Mouse (Mus musculus): Measurements from ENCODE around the gene Farp2. TPM values are rescaled to one million over a fixed set of nuclear protein-coding genes. Genes with fewer than 3 reads are reported as not detected.

The Farp2 gene
- polyA plus RNA-seq, 1 experiment from 2014 or later, result 3.4 TPM

GRCm38 (mm10) chr1:93595916-93596315, 84.0 kb downstream of the Farp2 start:
- ATAC-seq, result no peak

DNA sequence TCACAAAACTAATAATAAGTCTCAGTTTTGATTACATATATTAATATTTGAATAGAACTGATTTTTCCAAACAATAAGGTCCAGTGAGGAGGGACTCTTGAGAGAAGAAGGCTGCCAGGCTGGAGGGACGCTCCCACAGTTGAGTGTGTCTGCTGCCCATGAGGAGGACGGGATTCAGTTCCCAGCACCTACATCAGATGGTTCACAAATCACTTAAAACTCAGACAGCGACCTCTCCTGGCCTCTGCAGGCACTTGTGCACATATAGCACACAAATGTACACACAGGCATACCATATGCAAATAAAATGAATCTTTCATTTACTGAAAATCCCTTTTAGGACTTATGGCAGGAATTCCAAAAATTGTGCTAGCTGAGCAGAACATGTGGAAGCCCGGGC, 91.0 kb downstream of the Farp2 start:
- DNase-seq (ENCODE audit: low spot score) (no peak), ATAC-seq (no peak)
- no peaks in the 10 kb centered on the region for H3K4me1 ChIP-seq (ENCODE audit: insufficient read depth, low read depth, low read length)
- no peak overlapping the region for H3K4me2 ChIP-seq (replicated peaks; ENCODE audit: low read depth, low read length)
- no peak for TF ChIP-seq EP300 (IDR thresholded peaks at IDR 0.05)
- TF ChIP-seq CTCF (IDR thresholded peaks at IDR 0.05), result no peak
- H3K4me3 ChIP-seq (ENCODE audit: low read depth, low read length), result no peak overlapping the region
- WGBS, result 63% methylated on average over 4 of the region's 4 CpGs
- no peak overlapping the region for H3K27ac ChIP-seq (ENCODE audit: low read length)
- H3K36me3 ChIP-seq (ENCODE audit: insufficient read depth, low read length), result no peaks in the 10 kb centered on the region
- H3K9me3 ChIP-seq (ENCODE audit: low read length), result no peaks in the 10 kb centered on the region
- no peak overlapping the region for H3K9ac ChIP-seq (replicated peaks; ENCODE audit: low read depth)
- H3K27me3 ChIP-seq (replicated peaks; ENCODE audit: insufficient read depth, low read length), result no peaks in the 10 kb centered on the region

More at GRCm38 (mm10) chr1:93595916-93596315, 84.0 kb downstream of the Farp2 start:
- Histone ChIP-seq H3K27me3 (replicated peaks; ENCODE audit: insufficient read depth, low read length) (no peaks in the 10 kb centered on the region), H3K4me3 (ENCODE audit: low read depth, low read length) (no peak overlapping the region), H3K27ac (ENCODE audit: low read length) (no peak overlapping the region), H3K9me3 (ENCODE audit: low read length) (no peaks in the 10 kb centered on the region), H3K4me2 (replicated peaks; ENCODE audit: low read depth, low read length) (no peak overlapping the region), H3K9ac (replicated peaks; ENCODE audit: low read depth) (no peak overlapping the region), H3K4me1 (ENCODE audit: insufficient read depth, low read depth, low read length) (no peaks in the 10 kb centered on the region), H3K36me3 (ENCODE audit: insufficient read depth, low read length) (no peaks in the 10 kb centered on the region)
- DNase-seq (ENCODE audit: low spot score), result no peak
- TF ChIP-seq EP300 (IDR thresholded peaks at IDR 0.05) (no peak), CTCF (IDR thresholded peaks at IDR 0.05) (no peak)
- 59% methylated on average over 6 of the region's 6 CpGs for WGBS

DNA sequence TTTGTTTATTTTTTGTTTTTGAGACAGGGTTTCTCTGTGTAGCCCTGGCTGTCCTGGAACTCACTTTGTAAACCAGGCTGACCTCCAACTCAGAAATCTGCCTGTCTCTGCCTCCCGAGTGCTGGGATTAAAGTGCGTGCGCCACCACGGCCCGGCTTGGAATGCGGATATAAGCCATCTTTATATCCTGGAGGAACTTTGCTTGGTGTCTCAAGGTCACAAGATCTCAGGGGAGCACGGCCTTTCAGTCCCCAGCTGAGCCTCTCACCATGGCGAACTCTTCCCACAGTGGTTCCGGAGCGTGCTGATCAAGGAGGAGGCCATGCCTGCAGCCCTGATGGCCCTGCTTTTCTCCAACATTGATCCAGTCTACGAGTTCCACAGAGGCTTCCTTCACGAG, 92.0 kb downstream of the Farp2 start:
- Histone ChIP-seq H3K36me3 (ENCODE audit: insufficient read depth, low read length) (no peaks in the 10 kb centered on the region), H3K4me1 (ENCODE audit: insufficient read depth, low read depth, low read length) (no peaks in the 10 kb centered on the region), H3K27me3 (replicated peaks; ENCODE audit: insufficient read depth, low read length) (no peaks in the 10 kb centered on the region), H3K27ac (ENCODE audit: low read length) (no peak overlapping the region), H3K4me2 (replicated peaks; ENCODE audit: low read depth, low read length) (no peak overlapping the region), H3K9me3 (ENCODE audit: low read length) (no peaks in the 10 kb centered on the region), H3K4me3 (ENCODE audit: low read depth, low read length) (no peak overlapping the region), H3K9ac (replicated peaks; ENCODE audit: low read depth) (no peak overlapping the region)
- no peak for ATAC-seq
- no peak for TF ChIP-seq EP300 (IDR thresholded peaks at IDR 0.05)
- TF ChIP-seq CTCF (IDR thresholded peaks at IDR 0.05), result no peak
- DNase-seq (ENCODE audit: low spot score), result no peak
- 91% methylated on average over 12 of the region's 12 CpGs for WGBS

- Histone ChIP-seq H3K4me1 (ENCODE audit: insufficient read depth, low read depth, low read length) (no peaks in the 10 kb centered on the region), H3K4me3 (ENCODE audit: low read depth, low read length) (no peak overlapping the region), H3K9me3 (ENCODE audit: low read length) (no peaks in the 10 kb centered on the region), H3K9ac (replicated peaks; ENCODE audit: low read depth) (no peak overlapping the region), H3K36me3 (ENCODE audit: insufficient read depth, low read length) (no peaks in the 10 kb centered on the region), H3K4me2 (replicated peaks; ENCODE audit: low read depth, low read length) (no peak overlapping the region), H3K27me3 (replicated peaks; ENCODE audit: insufficient read depth, low read length) (no peaks in the 10 kb centered on the region), H3K27ac (ENCODE audit: low read length) (no peak overlapping the region)
- ATAC-seq (no peak), DNase-seq (ENCODE audit: low spot score) (no peak)
- WGBS, result 80% methylated on average over 14 of the region's 14 CpGs
- TF ChIP-seq EP300 (IDR thresholded peaks at IDR 0.05), result no peak
- no peak for TF ChIP-seq CTCF (IDR thresholded peaks at IDR 0.05)
Measured at GRCm38 (mm10) chr1:93607090-93608083, 95.5 kb downstream of the Farp2 start.

DNA sequence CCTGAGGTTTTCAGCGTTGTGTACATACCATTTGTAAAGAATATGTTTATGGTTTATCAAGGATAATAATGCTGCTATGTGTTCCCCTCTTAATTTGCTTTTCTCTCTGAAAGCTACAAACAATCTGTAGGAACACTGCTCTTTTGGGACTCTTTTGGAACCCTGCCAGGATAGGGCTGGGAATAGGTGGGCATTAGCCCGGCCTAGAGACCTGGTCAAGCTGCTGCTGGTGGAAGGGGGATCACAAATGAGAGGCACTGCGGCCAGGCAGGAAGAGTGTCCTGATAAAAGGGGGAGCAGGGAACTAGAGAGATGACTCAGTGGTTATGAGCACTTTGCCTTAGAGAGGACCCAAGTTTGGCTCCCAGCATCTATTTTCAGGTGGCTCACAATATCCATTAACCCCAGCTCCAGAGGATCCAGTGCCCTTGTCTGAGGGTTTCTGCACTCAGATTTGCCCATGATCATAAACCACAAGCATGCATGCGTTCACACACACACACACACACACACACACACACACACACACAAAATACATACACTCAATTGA, 96.9 kb downstream of the Farp2 start:
- no peak overlapping the region for H3K4me3 ChIP-seq (ENCODE audit: low read depth, low read length)
- no peaks in the 10 kb centered on the region for H3K4me1 ChIP-seq (ENCODE audit: insufficient read depth, low read depth, low read length)
- no peaks in the 10 kb centered on the region for H3K27me3 ChIP-seq (replicated peaks; ENCODE audit: insufficient read depth, low read length)
- H3K4me2 ChIP-seq (replicated peaks; ENCODE audit: low read depth, low read length), result no peak overlapping the region
- H3K9me3 ChIP-seq (ENCODE audit: low read length), result no peaks in the 10 kb centered on the region
- no peak overlapping the region for H3K9ac ChIP-seq (replicated peaks; ENCODE audit: low read depth)
- H3K36me3 ChIP-seq (ENCODE audit: insufficient read depth, low read length), result no peaks in the 10 kb centered on the region
- WGBS, result 77% methylated on average over 4 of the region's 4 CpGs
- no peak overlapping the region for H3K27ac ChIP-seq (ENCODE audit: low read length)
- TF ChIP-seq CTCF (IDR thresholded peaks at IDR 0.05) (no peak), EP300 (IDR thresholded peaks at IDR 0.05) (no peak)
- DNase-seq (ENCODE audit: low spot score) (no peak), ATAC-seq (no peak)

DNA sequence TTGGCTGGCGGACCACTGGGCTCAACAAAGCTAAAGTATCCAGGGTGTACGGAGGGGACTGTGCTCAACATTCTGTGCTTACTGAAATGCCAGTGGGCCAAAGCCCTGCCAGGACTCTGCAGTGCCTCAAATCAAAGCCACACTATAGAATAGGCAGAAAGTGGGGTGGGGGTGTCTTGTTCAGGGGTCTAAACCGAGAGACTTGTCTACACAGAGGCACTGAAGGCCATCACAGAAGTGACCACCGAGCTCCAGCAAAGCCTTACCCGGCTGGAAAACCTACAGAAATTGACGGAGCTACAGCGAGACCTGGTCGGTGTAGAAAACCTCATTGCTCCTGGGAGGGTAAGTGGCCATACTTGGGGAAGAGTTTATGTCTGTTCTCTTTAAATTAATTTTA, 97.9 kb downstream of the Farp2 start:
- H3K9me3 ChIP-seq (ENCODE audit: low read length), result no peaks in the 10 kb centered on the region
- H3K9ac ChIP-seq (replicated peaks; ENCODE audit: low read depth), result no peak overlapping the region
- no peak overlapping the region for H3K27ac ChIP-seq (ENCODE audit: low read length)
- H3K4me2 ChIP-seq (replicated peaks; ENCODE audit: low read depth, low read length), result no peak overlapping the region
- no peaks in the 10 kb centered on the region for H3K4me1 ChIP-seq (ENCODE audit: insufficient read depth, low read depth, low read length)
- H3K36me3 ChIP-seq (ENCODE audit: insufficient read depth, low read length), result no peaks in the 10 kb centered on the region
- WGBS, result 78% methylated on average over 8 of the region's 8 CpGs
- ATAC-seq (no peak), DNase-seq (ENCODE audit: low spot score) (no peak)
- H3K4me3 ChIP-seq (ENCODE audit: low read depth, low read length), result no peak overlapping the region
- no peak for TF ChIP-seq CTCF (IDR thresholded peaks at IDR 0.05)
- no peak for TF ChIP-seq EP300 (IDR thresholded peaks at IDR 0.05)
- no peaks in the 10 kb centered on the region for H3K27me3 ChIP-seq (replicated peaks; ENCODE audit: insufficient read depth, low read length)

Measured in lung, postnatal 0 days (tissue).